Mouse (Mus musculus) hindbrain, embryonic 14.5 days (tissue): ENCODE results near the gene Gm5108. TPM values are rescaled to one million over a fixed set of nuclear protein-coding genes. Genes with fewer than 3 reads are reported as not detected.

Experiments
- ATAC-seq: fragments of 200-750 bp; cut with Nextera tagmentation; 2 replicates; pipeline ENCODE4 v1.8.0; 2017; ENCODE audit warnings: moderate number of reproducible peaks, mild to moderate bottlenecking, moderate TSS enrichment, moderate library complexity; ENCODE audit not compliant: low FRiP score
- DNase-seq: peaks from one replicate; pipeline ENCODE4 v3.0.0-alpha.2; 2015; ENCODE audit warnings: low spot score
- H3K27ac ChIP-seq: fragments of 300-500 bp; sonication (generic); 2 replicates; pipeline ENCODE4 v1.5.1; 2014; ENCODE audit warnings: mild to moderate bottlenecking, moderate library complexity
- H3K27me3 ChIP-seq: fragments of 300-500 bp; sonication (generic); 2 replicates; pipeline ENCODE4 v1.6.1; 2014; ENCODE audit warnings: mild to moderate bottlenecking, low read length, mixed read lengths; ENCODE audit not compliant: control insufficient read depth, insufficient read depth
- H3K36me3 ChIP-seq: fragments of 300-500 bp; sonication (generic); replicated peaks from 2 replicates; pipeline ENCODE4 v1.6.1; 2014; ENCODE audit not compliant: control insufficient read depth, insufficient read depth
- H3K4me1 ChIP-seq: fragments of 300-500 bp; sonication (generic); replicated peaks from 2 replicates; pipeline ENCODE4 v1.6.1; 2014; ENCODE audit warnings: antibody characterized with exemption, low read length, mixed read lengths; ENCODE audit not compliant: control insufficient read depth, insufficient read depth
- H3K4me2 ChIP-seq: fragments of 300-500 bp; sonication (generic); replicated peaks from 2 replicates; pipeline ENCODE4 v1.6.1; 2014; ENCODE audit warnings: mild to moderate bottlenecking, moderate library complexity
- H3K4me3 ChIP-seq: fragments of 300-500 bp; sonication (generic); replicated peaks from 2 replicates; pipeline ENCODE4 v1.5.1; 2014; ENCODE audit warnings: mild to moderate bottlenecking, low read length
- H3K9ac ChIP-seq: fragments of 300-500 bp; sonication (generic); 2 replicates; pipeline ENCODE4 v1.6.1; 2014
- H3K9me3 ChIP-seq: fragments of 300-500 bp; sonication (generic); 2 replicates; pipeline ENCODE4 v1.6.1; 2016; ENCODE audit warnings: low read length; ENCODE audit not compliant: control insufficient read depth
- WGBS: fragments of 180-500 bp; shearing (Covaris S2); extraction: QIAGEN DNeasy Blood & Tissue Kit; methylation state at CpG from one replicate; pipeline ENCODE4 v1.1.7; 2014; 5-methylcytosine and 5-hydroxymethylcytosine counted together
- polyA plus RNA-seq: library from polyadenylated mRNA; unstranded; fragments of >200 nt; fragmentation: Nextera tagmentation; extraction: Ambion mirVana; gene quantifications from 2 replicates; pipeline ENCODE4 v1.2.1, GENCODE M21; 2014

Gene Gm5108
- polyA plus RNA-seq, 1 experiment from 2014 or later: not detected

DNA sequence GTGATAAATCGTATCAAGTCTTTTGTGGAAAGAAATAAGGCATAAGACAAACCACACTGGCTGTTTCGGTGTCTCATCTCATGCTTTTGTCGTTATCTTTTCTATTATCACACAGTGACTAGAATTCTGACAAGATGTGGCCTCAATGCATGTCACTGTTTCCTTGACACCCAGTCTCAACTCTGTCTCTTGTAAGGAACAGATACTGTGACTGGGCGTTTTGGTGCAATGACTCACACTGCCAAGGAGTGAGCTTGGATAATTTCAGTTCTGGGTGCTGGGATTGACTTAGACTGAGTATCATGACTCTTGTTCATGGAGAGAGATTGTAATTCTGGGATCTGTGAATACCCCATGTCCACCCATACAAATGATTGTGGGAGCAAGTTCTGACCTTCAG, 65.6 kb downstream of the Gm5108 start:
- H3K9me3 ChIP-seq: 0 out of 2 replicates have a peak, but pooled peaks cover 6% of the 10 kb centered on the region
- H3K27ac ChIP-seq: no peak overlapping the region
- no peak overlapping the region for H3K4me2 ChIP-seq
- no peaks in the 10 kb centered on the region for H3K36me3 ChIP-seq
- DNase-seq (no peak), ATAC-seq (no peak)
- no peaks in the 10 kb centered on the region for H3K27me3 ChIP-seq
- H3K9ac ChIP-seq: no peak overlapping the region
- H3K4me1 ChIP-seq: no peaks in the 10 kb centered on the region
- H3K4me3 ChIP-seq: no peak overlapping the region
- WGBS: 86% methylated on average over 4 of the region's 4 CpGs

DNA sequence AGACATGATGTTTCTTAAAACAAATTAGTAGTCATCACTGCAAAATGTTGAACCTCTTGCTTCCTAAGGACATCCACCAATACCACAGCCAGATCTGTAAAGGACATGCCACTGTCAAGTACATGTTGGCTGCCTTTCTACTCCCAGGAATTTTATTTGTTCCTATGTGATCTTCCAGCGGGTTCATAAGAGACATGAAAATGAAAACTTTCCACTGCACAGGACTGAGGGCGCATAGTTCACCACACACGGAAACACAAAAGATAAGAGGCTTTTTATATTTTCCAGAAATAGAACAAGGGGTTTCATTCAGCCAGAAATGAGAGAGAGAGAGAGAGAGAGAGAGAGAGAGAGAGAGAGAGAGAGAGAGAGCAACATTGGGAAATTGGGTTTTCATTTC, 70.1 kb downstream of the Gm5108 start:
- 86% methylated on average over 3 of the region's 3 CpGs for WGBS
- no peak overlapping the region for H3K4me3 ChIP-seq
- ATAC-seq: no peak
- H3K9me3 ChIP-seq: no peaks in the 10 kb centered on the region
- no peak for DNase-seq
- no peaks in the 10 kb centered on the region for H3K27me3 ChIP-seq
- H3K27ac ChIP-seq: no peak overlapping the region
- H3K4me2 ChIP-seq: no peak overlapping the region
- H3K4me1 ChIP-seq: no peaks in the 10 kb centered on the region
- no peak overlapping the region for H3K9ac ChIP-seq
- H3K36me3 ChIP-seq: no peaks in the 10 kb centered on the region

DNA sequence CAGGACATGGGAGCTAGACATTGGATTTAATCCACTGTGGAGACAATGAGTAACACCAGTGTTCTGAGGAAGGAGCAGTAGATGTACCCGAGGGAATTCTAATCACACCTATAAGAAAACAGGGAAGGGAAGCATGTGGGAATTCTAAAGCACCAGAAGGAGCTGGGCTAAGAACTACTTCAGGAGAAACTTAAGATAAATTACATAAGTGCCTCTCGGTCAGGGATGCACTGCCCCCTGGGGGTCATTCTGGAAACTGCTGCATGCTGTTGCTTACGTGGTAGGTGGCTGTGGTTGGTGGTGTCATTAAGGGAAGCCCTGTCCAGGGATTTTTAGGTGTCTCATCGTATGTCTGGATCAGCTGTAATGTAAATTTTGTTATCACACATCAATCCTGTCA, 71.1 kb downstream of the Gm5108 start:
- 23% methylated on average over 4 of the region's 4 CpGs for WGBS
- H3K27ac ChIP-seq: no peak overlapping the region

DNA sequence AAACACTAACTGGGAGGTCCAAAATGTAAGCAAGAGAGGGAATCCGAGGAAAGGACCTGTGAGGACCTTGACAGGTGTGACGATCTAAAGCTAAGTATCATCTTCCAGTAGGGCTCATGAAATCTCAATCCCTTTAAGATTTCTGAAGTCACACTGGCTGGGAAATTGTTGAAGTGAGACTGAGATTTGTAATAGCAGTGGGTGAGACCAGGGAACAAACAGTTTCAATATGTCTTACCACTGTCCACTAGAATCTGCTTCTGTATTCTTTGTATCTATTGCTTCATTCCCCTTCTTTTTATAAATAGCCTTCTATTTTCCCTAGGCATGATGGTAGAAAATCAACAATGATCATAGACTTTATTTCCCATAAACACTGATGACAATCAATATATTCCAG, 79.4 kb downstream of the Gm5108 start:
- no peak for ATAC-seq
- H3K27me3 ChIP-seq: no peaks in the 10 kb centered on the region
- H3K4me3 ChIP-seq: no peak overlapping the region
- no peaks in the 10 kb centered on the region for H3K9me3 ChIP-seq
- H3K4me1 ChIP-seq: no peaks in the 10 kb centered on the region
- no peak overlapping the region for H3K4me2 ChIP-seq
- no peaks in the 10 kb centered on the region for H3K36me3 ChIP-seq
- DNase-seq: no peak
- no peak overlapping the region for H3K9ac ChIP-seq
- 88% methylated on average over 2 of the region's 2 CpGs for WGBS
- no peak overlapping the region for H3K27ac ChIP-seq

More for the DNA sequence above, 71.1 kb downstream of the Gm5108 start:
- no peaks in the 10 kb centered on the region for H3K27me3 ChIP-seq
- DNase-seq: peak; percentile 86
- ATAC-seq: peak; percentile 51; the same call in 1 of the 2 replicates
- no peaks in the 10 kb centered on the region for H3K4me1 ChIP-seq
- no peaks in the 10 kb centered on the region for H3K36me3 ChIP-seq
- H3K9me3 ChIP-seq: no peaks in the 10 kb centered on the region
- H3K4me3 ChIP-seq: no peak overlapping the region
- no peak overlapping the region for H3K9ac ChIP-seq
- no peak overlapping the region for H3K4me2 ChIP-seq

Other genes starting within 250 kb of the Gm5108 start
- gene Atp8a1, start 94.2 kb upstream of the Gm5108 start, polyA plus RNA-seq: 77.3 and 80.6 TPM in 2 replicates
- not detected in 2 replicates for gene Gm21905, start 4.8 kb downstream of the Gm5108 start, polyA plus RNA-seq
- gene Grxcr1, start 90.2 kb downstream of the Gm5108 start, polyA plus RNA-seq: 0.20 TPM in 1 of 2 replicates, not detected in the other